Mouse (Mus musculus): Measurements from ENCODE around the gene Mafb. TPM values are rescaled to one million over a fixed set of nuclear protein-coding genes. Genes with fewer than 3 reads are reported as not detected.
A peak's percentile ranks its signal among the peaks of the same experiment; 100 is the strongest.

The Mafb gene
- total RNA-seq, 2 experiments from 2014 or later, result 11.9 to 12.8 TPM

- TF ChIP-seq CTCF (conservative IDR thresholded peaks at IDR 0.05), result no peak
- H3K27ac ChIP-seq, result no peak overlapping the region
- no peak overlapping the region for H3K4me3 ChIP-seq
- no peak for DNase-seq (ENCODE audit: low spot score in 2 of 2)
These were observed 3.0 kb upstream of the Mafb start for GRCm38 (mm10) chr2:160369653-160370420.

- Histone ChIP-seq H3K4me3 (no peak overlapping the region; the same call in 1 of the 2 replicates), H3K27ac (no peak overlapping the region)
- DNase-seq (ENCODE audit: low spot score in 2 of 2), result no peak
- TF ChIP-seq CTCF (conservative IDR thresholded peaks at IDR 0.05), result no peak
These were observed 1.8 kb upstream of the Mafb start for GRCm38 (mm10) chr2:160368422-160369357.

- Histone ChIP-seq H3K4me3 (peak overlapping the region; percentile 57), H3K27ac (peak overlapping the region; percentile 77)
- TF ChIP-seq CTCF (conservative IDR thresholded peaks at IDR 0.05), result peak; percentile 97
- DNase-seq (ENCODE audit: low spot score in 2 of 2), result peak; percentile 88 to 93
These were observed 763 bp upstream of the Mafb start for GRCm38 (mm10) chr2:160367448-160368208.

GRCm38 (mm10) chr2:160366111-160366979 lies 520 bp downstream of the Mafb start:
- no peak for DNase-seq (ENCODE audit: low spot score in 2 of 2)
- Histone ChIP-seq H3K4me3 (peak overlapping the region; percentile 57), H3K27ac (peak overlapping the region; percentile 86)
- TF ChIP-seq CTCF (conservative IDR thresholded peaks at IDR 0.05), result no peak

DNA sequence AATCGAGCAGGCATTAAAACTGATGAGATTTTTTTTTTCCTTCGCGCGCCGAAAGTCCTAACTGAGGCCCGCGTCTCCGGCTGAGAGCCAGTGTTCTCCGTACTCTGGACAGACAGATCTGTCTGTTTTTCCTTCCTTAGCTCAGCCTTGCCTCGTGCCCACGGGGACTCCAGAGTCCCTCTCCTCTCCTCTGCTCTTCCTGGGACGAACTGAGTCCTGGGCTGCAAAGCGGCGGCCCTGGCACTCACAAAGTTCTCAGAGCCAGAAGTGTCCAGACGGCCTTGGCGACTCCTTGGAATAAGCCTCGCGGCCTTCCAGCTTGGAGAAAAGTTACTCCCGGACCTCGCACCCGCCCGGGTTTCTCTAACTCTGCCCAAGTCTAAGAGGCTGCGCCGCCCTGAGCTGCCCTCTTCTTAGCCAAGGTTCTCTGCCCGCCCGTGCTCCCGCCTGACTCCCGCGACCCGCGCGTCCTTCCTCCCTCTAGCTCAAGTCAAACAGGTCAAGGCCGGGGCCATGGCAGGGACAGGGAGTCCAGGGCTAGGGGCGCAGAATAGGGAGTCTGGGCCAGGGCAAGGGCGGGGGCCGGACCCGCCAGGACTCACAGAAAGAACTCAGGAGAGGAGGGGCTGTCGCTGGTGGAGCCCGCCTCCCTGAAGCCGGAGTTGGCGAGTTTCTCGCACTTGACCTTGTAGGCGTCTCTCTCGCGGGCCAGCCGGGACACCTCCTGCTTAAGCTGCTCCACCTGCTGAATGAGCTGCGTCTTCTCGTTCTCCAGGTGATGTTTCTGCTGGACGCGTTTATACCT lies 1.6 kb downstream of the Mafb start:
- no peak for TF ChIP-seq CTCF (conservative IDR thresholded peaks at IDR 0.05)
- Histone ChIP-seq H3K4me3 (peak overlapping the region; percentile 57), H3K27ac (peak overlapping the region; percentile 86; the same call in 1 of the 2 replicates)
- DNase-seq (ENCODE audit: low spot score in 2 of 2), result no peak

DNA sequence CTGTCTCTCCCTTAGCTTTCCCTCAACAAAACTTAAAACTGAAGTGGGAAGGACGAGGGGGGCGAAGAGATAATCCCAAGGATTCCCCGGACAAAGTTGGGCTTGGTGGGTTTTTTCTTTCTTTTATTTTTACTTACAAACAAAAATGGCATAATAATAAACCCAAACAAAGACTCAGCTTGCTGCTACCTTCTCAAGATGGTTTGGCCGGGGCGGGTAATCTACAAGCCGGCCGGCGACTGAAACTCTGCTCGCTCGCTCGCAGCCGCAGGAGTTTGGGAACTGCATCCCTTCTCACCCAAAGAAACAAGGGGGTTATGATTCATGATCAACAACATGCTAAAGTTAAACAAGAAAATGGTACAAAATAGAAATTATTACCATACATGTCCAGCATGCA lies 2.2 kb downstream of the Mafb start:
- DNase-seq (ENCODE audit: low spot score in 2 of 2), result no peak
- Histone ChIP-seq H3K27ac (0 out of 2 replicates have a peak overlapping the region, but pooled peaks have one; percentile 86), H3K4me3 (peak overlapping the region; percentile 57)
- no peak for TF ChIP-seq CTCF (conservative IDR thresholded peaks at IDR 0.05)

DNA sequence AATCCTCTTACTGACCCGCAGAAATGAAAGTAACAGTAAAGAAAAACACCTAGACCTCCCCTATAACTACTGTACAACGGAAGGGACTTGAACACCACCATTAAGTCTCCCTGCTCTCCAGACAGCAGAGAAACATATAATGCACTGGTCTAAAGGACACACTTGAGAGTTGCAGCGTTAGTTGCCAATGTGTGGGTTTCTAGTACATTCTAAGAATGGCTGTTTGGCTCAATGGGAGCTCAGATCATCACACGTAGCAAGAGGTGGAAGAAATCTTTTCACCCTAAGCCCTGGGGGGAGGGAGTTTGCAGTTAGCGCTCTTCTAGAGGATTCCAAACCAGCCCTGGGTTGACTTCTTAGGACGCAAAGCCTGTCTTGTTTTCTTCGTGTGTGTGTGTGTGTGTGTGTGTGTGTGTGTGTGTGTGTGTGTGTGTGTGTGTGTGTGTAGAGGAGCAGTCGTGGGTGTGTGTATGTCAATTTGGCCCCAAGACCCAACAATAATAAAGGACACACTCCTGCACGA lies 2.7 kb downstream of the Mafb start:
- DNase-seq (ENCODE audit: low spot score in 2 of 2), result no peak
- TF ChIP-seq CTCF (conservative IDR thresholded peaks at IDR 0.05), result no peak
- peak overlapping the region; percentile 22 for H3K4me3 ChIP-seq
- no peak overlapping the region for H3K27ac ChIP-seq

DNA sequence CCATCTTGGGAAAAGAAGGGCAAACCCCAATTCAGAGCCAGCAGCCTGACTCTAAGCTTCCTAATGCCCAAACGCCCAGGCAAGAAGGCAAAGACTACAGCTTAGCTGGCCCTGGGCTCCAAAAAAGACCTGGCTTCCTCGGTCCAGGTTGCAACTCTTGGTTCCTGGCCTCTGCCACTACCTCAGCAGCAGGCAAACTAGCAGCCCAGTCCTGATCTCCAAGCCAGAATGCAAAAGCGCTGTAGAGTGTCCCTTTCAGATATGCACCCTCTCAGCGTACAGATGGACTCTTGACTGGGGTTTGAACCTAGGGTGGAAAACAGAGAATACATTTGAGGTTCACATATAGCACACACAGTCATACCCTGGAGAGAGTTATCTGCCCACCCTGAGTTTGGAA lies 3.7 kb downstream of the Mafb start:
- Histone ChIP-seq H3K4me3 (no peak overlapping the region), H3K27ac (no peak overlapping the region)
- no peak for TF ChIP-seq CTCF (conservative IDR thresholded peaks at IDR 0.05)
- DNase-seq (ENCODE audit: low spot score in 2 of 2), result no peak

DNA sequence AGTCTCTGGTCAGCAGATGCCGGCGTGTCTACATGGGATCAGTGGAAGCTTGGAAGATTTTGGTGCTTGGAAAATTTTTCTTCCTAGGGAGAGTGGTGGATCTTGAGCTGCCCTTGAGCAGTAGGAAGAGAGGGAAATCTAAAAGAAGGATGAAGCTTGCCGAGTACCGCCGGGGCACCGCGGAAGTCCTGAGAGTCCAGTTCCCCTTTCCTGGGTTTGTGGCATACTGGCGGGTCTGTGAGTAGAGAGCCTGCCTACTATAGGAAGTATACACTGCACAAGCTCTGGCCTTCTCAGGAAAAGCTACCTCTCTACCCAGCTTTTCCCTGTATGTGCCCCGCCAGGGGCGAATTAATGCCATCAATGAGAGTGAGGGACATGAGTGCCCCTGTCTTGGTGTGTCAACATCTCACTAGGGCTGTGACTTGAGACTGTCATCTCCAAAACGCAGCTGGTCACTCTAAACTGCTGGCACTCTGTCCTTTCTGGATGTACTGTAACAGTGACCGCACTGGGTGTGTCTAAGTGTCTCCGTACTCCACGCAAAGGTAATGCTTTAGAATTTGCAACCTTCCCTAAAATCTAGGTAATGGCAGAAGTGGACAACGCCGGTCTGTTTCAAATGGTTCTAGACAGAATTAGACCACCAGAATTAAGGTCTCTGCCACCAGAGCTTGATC lies 5.3 kb downstream of the Mafb start:
- Histone ChIP-seq H3K27ac (no peak overlapping the region), H3K4me3 (no peak overlapping the region)
- TF ChIP-seq CTCF (conservative IDR thresholded peaks at IDR 0.05), result no peak
- DNase-seq (ENCODE audit: low spot score in 2 of 2), result no peak

DNA sequence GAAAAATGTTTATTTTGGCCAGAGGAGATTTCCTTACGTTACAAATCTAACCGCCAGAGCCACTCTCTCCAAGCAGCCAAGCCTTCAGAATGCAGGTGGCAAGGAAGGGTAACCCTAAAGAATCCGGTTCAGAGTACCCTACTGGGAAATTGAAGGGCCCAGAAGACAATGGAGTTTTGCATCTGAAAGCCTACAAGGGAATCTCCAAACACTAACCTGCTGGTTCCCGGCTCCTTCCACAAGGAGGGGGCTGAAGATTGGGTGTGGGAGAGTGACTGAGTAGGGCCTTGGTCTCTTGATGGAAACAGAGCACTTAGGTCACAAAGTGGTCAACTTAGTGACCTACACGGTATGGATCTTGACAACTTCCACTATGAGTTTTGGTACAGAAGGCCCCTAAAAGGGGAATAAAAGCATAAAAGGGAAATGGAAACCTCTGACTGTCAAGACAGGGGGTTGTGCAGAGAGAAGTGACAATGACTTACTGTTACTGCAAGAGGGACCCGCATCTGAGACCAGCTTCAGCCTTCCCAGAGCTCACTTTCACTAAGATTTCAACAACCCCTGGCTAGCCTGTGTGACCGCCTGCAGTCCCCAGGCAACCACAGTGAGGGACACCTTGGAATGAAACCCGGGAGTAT lies 6.5 kb downstream of the Mafb start:
- Histone ChIP-seq H3K4me3 (no peak overlapping the region), H3K27ac (no peak overlapping the region)
- no peak for TF ChIP-seq CTCF (conservative IDR thresholded peaks at IDR 0.05)
- no peak for DNase-seq (ENCODE audit: low spot score in 2 of 2)

All from layer of hippocampus, adult 2 months (tissue).